Mouse (Mus musculus): Measurements from ENCODE around the gene Zfp993. TPM values are rescaled to one million over a fixed set of nuclear protein-coding genes. Genes with fewer than 3 reads are reported as not detected.
A peak's percentile ranks its signal among the peaks of the same experiment; 100 is the strongest.
"Not testable (repeated sequence)": the region's sequence is repeated elsewhere in the genome, so short reads cannot be mapped to it uniquely, and the experiment has no call there.

The Zfp993 gene
- 3.8 and 4.9 TPM in 2 replicates for polyA plus RNA-seq (2015; fragmentation: Nextera tagmentation; extraction: Ambion mirVana)

DNA sequence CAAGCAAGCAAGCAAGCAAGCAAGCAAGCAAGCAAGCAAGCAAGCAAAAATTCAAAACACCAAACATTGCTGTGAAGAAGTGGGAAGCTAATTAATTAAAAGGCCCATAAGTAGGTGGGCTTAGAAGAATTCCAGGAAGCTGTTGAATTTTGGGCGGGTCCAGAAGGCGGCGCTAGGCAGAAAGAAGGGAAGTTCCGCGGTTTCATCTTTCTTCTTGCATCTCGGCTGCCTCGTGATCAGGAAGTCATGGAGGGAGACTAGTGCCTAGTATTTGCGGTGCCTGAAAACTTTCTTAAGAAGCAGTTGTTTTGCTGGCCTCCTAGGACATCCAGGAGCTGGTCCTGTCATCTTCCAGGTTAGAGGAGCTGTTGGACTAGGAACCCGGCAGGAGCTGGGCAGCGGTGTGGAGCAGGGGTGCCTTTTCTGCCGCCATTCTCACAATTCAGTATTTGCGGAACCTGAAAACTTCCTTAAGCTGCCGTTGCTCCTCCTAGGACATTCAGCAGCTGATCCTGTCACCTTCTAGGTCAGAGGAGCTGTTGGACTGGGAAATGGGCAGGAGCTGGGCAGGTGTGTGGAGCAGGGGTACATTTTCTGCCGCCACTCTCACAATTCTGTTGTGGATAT is at the start of gene Zfp993:
Gene Zfp993 (plus strand): TSS at position 188 of the 627 bp plus-strand sequence.
- not testable (repeated sequence) for H3K9me3 ChIP-seq; H3K36me3 ChIP-seq; H3K27me3 ChIP-seq (replicated peaks); H3K4me1 ChIP-seq (replicated peaks); H3K4me3 ChIP-seq (replicated peaks); H3K27ac ChIP-seq; H3K9ac ChIP-seq; H3K4me2 ChIP-seq (replicated peaks)
- no CpG with 5 or more reads among the region's 14 CpGs for whole genome bisulfite sequencing
- peak; percentile 25; the same call in 1 of the 2 replicates for ATAC-seq

DNA sequence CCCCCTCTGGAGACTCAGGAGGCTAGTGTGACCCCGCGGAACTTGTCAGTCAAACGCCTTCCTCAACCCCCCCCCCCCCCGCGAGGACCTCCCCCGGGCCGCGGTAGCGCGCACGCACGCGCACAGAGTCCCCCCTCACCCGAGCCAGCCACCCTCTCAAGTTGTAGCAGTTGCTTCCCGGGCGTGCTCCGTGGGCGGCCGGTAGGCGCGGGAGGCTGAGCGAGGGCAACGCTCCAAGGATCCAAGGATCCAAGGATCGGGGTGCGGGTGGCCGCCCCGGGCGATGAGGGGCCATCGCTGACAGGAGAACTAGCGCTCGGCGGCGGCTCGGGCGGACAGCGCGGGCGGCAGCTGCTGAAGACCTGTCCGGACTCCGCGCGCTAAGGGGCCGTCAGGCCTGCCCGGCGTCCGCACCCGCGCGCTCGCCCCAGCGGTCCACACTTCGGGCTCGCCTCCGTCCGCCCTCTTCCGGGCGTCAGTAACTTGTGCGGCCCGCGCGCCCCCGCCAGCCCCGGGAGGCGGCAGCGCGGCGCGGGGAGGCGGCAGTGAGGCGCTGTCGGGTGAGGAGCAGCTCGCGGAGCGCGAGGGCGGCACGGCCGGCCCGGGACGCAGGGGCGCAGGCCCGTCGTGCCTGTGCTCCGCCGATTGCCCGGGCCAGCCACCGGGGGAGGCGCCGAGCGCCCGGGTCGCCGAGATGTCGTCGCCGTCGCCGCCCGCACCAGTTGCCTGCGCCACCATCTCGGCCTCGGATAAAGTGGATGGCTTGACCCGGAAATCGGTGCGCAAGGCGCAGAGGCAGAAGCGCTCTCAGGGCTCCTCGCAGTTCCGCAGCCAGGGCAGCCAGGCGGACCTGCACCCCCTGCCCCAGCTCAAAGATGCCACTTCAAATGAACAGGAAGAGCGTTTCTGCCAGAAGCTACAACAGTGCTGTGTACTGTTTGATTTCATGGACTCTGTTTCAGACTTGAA is 30.6 kb upstream of the Zfp993 start:
- under 1% methylated on average over 16 of the region's 111 CpGs for WGBS
- H3K27ac ChIP-seq; H3K27me3 ChIP-seq (replicated peaks); H3K36me3 ChIP-seq; H3K9me3 ChIP-seq; H3K9ac ChIP-seq; H3K4me3 ChIP-seq (replicated peaks); H3K4me1 ChIP-seq (replicated peaks): not testable (repeated sequence)
- H3K4me2 ChIP-seq (replicated peaks): 0 out of 2 replicates have a peak overlapping the region, but pooled peaks have one; percentile 31
- ATAC-seq: peak; percentile 98

GRCm38 (mm10) chr4:146603578-146604399 is 7.0 kb upstream of the Zfp993 start:
- Histone ChIP-seq H3K4me2 (replicated peaks) (peak overlapping the region; percentile 45), H3K4me3 (replicated peaks) (peak overlapping the region; percentile 22; the same call in 1 of the 2 replicates)
- peak; percentile 92 for ATAC-seq

DNA sequence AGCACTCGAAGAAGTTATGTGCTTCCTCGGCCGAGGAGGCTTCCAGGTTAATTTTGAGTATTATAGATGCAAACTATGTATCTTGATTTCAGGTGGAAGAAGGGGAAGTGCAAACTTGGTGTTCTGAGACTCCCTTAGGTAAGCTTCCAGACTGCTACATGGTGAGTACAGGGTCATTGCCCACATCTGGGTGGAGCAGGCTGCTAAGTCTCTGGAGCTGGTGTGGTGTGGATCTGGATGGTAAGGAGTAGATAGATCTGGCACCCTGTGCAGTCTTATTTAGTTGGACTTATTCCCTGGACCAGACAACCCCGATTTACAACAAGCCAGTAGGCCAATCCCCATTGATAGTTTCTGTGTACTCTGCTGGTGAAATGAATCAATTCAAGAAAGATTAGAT is 33.6 kb downstream of the Zfp993 start:
- WGBS: no CpG with 5 or more reads among the region's 4 CpGs
- H3K9me3 ChIP-seq: not testable (repeated sequence)

More at GRCm38 (mm10) chr4:146603578-146604399, 7.0 kb upstream of the Zfp993 start:
- H3K9me3 ChIP-seq; H3K27me3 ChIP-seq (replicated peaks); H3K27ac ChIP-seq; H3K4me1 ChIP-seq (replicated peaks); H3K9ac ChIP-seq; H3K36me3 ChIP-seq: not testable (repeated sequence)
- WGBS: 7% methylated on average over 20 of the region's 53 CpGs

GRCm38 (mm10) chr4:146649641-146650040 is 38.9 kb downstream of the Zfp993 start:
- WGBS: no CpG with 5 or more reads among the region's 2 CpGs

More for the DNA sequence above, 33.6 kb downstream of the Zfp993 start:
- H3K4me1 ChIP-seq (replicated peaks); ATAC-seq; H3K27ac ChIP-seq; H3K4me3 ChIP-seq (replicated peaks); H3K27me3 ChIP-seq (replicated peaks); H3K36me3 ChIP-seq; H3K9ac ChIP-seq; H3K4me2 ChIP-seq (replicated peaks): not testable (repeated sequence)

DNA sequence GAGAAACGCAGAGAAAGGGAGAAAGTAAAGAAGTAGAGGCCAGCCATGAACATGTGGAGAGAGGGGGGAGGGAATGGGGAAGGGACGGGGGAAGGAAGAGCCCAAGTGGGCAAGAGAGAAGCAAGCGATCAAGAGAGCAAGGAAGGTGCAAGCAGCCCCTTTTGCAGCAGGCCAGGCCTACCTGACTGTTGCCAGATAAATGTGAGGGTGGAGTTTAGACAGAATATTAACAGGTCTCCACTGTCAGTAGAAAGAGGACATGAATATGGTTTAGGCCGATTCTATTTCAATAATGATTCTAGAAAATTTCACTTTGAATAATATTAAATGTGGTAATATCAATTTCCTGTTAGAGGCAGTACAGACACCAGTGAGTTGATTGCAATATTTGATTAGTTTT is 39.4 kb downstream of the Zfp993 start:
- H3K4me1 ChIP-seq (replicated peaks); H3K4me2 ChIP-seq (replicated peaks); H3K9me3 ChIP-seq; H3K27ac ChIP-seq; H3K4me3 ChIP-seq (replicated peaks); H3K9ac ChIP-seq; H3K27me3 ChIP-seq (replicated peaks); H3K36me3 ChIP-seq: not testable (repeated sequence)
- 0 out of 2 replicates have a peak, but pooled peaks have one; percentile 43 for ATAC-seq
- 100% methylated on average over 1 of the region's 4 CpGs for WGBS

More at GRCm38 (mm10) chr4:146649641-146650040, 38.9 kb downstream of the Zfp993 start:
- not testable (repeated sequence) for H3K9ac ChIP-seq; H3K4me1 ChIP-seq (replicated peaks); H3K4me2 ChIP-seq (replicated peaks); H3K4me3 ChIP-seq (replicated peaks); H3K9me3 ChIP-seq; H3K36me3 ChIP-seq; H3K27me3 ChIP-seq (replicated peaks); H3K27ac ChIP-seq
- 0 out of 2 replicates have a peak, but pooled peaks have one; percentile 43 for ATAC-seq

- not testable (repeated sequence) for ATAC-seq, H3K36me3 ChIP-seq
- WGBS: 90% methylated on average over 2 of the region's 5 CpGs
Measured at GRCm38 (mm10) chr4:146650639-146651038, 39.9 kb downstream of the Zfp993 start.

More at GRCm38 (mm10) chr4:146650639-146651038, 39.9 kb downstream of the Zfp993 start:
- not testable (repeated sequence) for H3K27me3 ChIP-seq (replicated peaks); H3K4me2 ChIP-seq (replicated peaks); H3K4me3 ChIP-seq (replicated peaks); H3K9me3 ChIP-seq; H3K4me1 ChIP-seq (replicated peaks); H3K27ac ChIP-seq; H3K9ac ChIP-seq

Other genes with a start within 250 kb of the Zfp993 start
- 3.5 and 3.9 TPM in 2 replicates for gene Zfp992, start 161.9 kb upstream of the Zfp993 start, polyA plus RNA-seq (2015; fragmentation: Nextera tagmentation; extraction: Ambion mirVana)
- gene Zfp981, start 108.9 kb upstream of the Zfp993 start, polyA plus RNA-seq (2015; fragmentation: Nextera tagmentation; extraction: Ambion mirVana): 0.05 TPM in 1 of 2 replicates, not detected in the other